Mouse (Mus musculus): ENCODE measurements around the gene Tmem255b. TPM values are rescaled to one million over a fixed set of nuclear protein-coding genes. Genes with fewer than 3 reads are reported as not detected.

Tmem255b gene
- total and polyA plus RNA-seq, 2 experiments from 2014 or later, result 3.6 to 8.9 TPM

- no peak for ATAC-seq (ENCODE audit: insufficient read depth, low read depth)
- WGBS, result 51% methylated on average over 12 of the region's 12 CpGs
- no peak for DNase-seq (ENCODE audit: low spot score)
- TF ChIP-seq CTCF (IDR thresholded peaks at IDR 0.05; ENCODE audit: low read depth), result no peak
- no peak for TF ChIP-seq EP300 (IDR thresholded peaks at IDR 0.05; ENCODE audit: low read depth)
- Histone ChIP-seq H3K9me3 (replicated peaks; ENCODE audit: control insufficient read depth, low read length) (no peaks in the 10 kb centered on the region), H3K9ac (replicated peaks; ENCODE audit: low read depth, low read length) (no peak overlapping the region), H3K27me3 (ENCODE audit: control insufficient read depth, insufficient read depth, low read length) (0 out of 2 replicates have a peak, but pooled peaks cover 9% of the 10 kb centered on the region), H3K36me3 (replicated peaks; ENCODE audit: control insufficient read depth, insufficient read depth, low read length) (no peaks in the 10 kb centered on the region), H3K27ac (ENCODE audit: low read depth) (no peak overlapping the region), H3K4me2 (ENCODE audit: low read depth, low read length) (no peak overlapping the region), H3K4me1 (ENCODE audit: control insufficient read depth, insufficient read depth) (no peaks in the 10 kb centered on the region), H3K4me3 (ENCODE audit: low read depth, low read length) (no peak overlapping the region)
Measured at GRCm38 (mm10) chr8:13413823-13414390, 21.1 kb upstream of the Tmem255b start.

- DNase-seq (ENCODE audit: low spot score) (no peak), ATAC-seq (ENCODE audit: insufficient read depth, low read depth) (no peak)
- Histone ChIP-seq H3K36me3 (replicated peaks; ENCODE audit: control insufficient read depth, insufficient read depth, low read length) (no peaks in the 10 kb centered on the region), H3K27ac (ENCODE audit: low read depth) (no peak overlapping the region), H3K9ac (replicated peaks; ENCODE audit: low read depth, low read length) (no peak overlapping the region), H3K9me3 (replicated peaks; ENCODE audit: control insufficient read depth, low read length) (no peaks in the 10 kb centered on the region), H3K4me1 (ENCODE audit: control insufficient read depth, insufficient read depth) (no peaks in the 10 kb centered on the region), H3K4me2 (ENCODE audit: low read depth, low read length) (no peak overlapping the region), H3K27me3 (ENCODE audit: control insufficient read depth, insufficient read depth, low read length) (0 out of 2 replicates have a peak, but pooled peaks cover 9% of the 10 kb centered on the region), H3K4me3 (ENCODE audit: low read depth, low read length) (no peak overlapping the region)
- TF ChIP-seq EP300 (IDR thresholded peaks at IDR 0.05; ENCODE audit: low read depth), result no peak
- no peak for TF ChIP-seq CTCF (IDR thresholded peaks at IDR 0.05; ENCODE audit: low read depth)
- 62% methylated on average over 10 of the region's 10 CpGs for WGBS
Measured at GRCm38 (mm10) chr8:13415879-13416278, 19.1 kb upstream of the Tmem255b start.

GRCm38 (mm10) chr8:13419111-13419639, 15.8 kb upstream of the Tmem255b start:
- ATAC-seq (ENCODE audit: insufficient read depth, low read depth) (no peak), DNase-seq (ENCODE audit: low spot score) (no peak)
- Histone ChIP-seq H3K36me3 (replicated peaks; ENCODE audit: control insufficient read depth, insufficient read depth, low read length) (no peaks in the 10 kb centered on the region), H3K27ac (ENCODE audit: low read depth) (no peak overlapping the region), H3K4me1 (ENCODE audit: control insufficient read depth, insufficient read depth) (no peaks in the 10 kb centered on the region), H3K9ac (replicated peaks; ENCODE audit: low read depth, low read length) (no peak overlapping the region), H3K27me3 (ENCODE audit: control insufficient read depth, insufficient read depth, low read length) (no peaks in the 10 kb centered on the region), H3K4me3 (ENCODE audit: low read depth, low read length) (no peak overlapping the region), H3K4me2 (ENCODE audit: low read depth, low read length) (no peak overlapping the region), H3K9me3 (replicated peaks; ENCODE audit: control insufficient read depth, low read length) (no peaks in the 10 kb centered on the region)
- 59% methylated on average over 2 of the region's 2 CpGs for WGBS
- TF ChIP-seq CTCF (IDR thresholded peaks at IDR 0.05; ENCODE audit: low read depth) (no peak), EP300 (IDR thresholded peaks at IDR 0.05; ENCODE audit: low read depth) (no peak)

- Histone ChIP-seq H3K9ac (replicated peaks; ENCODE audit: low read depth, low read length) (no peak overlapping the region), H3K9me3 (replicated peaks; ENCODE audit: control insufficient read depth, low read length) (no peaks in the 10 kb centered on the region), H3K27ac (ENCODE audit: low read depth) (no peak overlapping the region), H3K4me3 (ENCODE audit: low read depth, low read length) (no peak overlapping the region), H3K4me1 (ENCODE audit: control insufficient read depth, insufficient read depth) (no peaks in the 10 kb centered on the region), H3K4me2 (ENCODE audit: low read depth, low read length) (no peak overlapping the region), H3K36me3 (replicated peaks; ENCODE audit: control insufficient read depth, insufficient read depth, low read length) (no peaks in the 10 kb centered on the region), H3K27me3 (ENCODE audit: control insufficient read depth, insufficient read depth, low read length) (no peaks in the 10 kb centered on the region)
- DNase-seq (ENCODE audit: low spot score) (no peak), ATAC-seq (ENCODE audit: insufficient read depth, low read depth) (no peak)
- TF ChIP-seq EP300 (IDR thresholded peaks at IDR 0.05; ENCODE audit: low read depth) (no peak), CTCF (IDR thresholded peaks at IDR 0.05; ENCODE audit: low read depth) (no peak)
- 86% methylated on average over 6 of the region's 6 CpGs for WGBS
Measured at GRCm38 (mm10) chr8:13420970-13421369, 14.0 kb upstream of the Tmem255b start.

GRCm38 (mm10) chr8:13427351-13427750, 7.6 kb upstream of the Tmem255b start:
- Histone ChIP-seq H3K4me1 (ENCODE audit: control insufficient read depth, insufficient read depth) (no peaks in the 10 kb centered on the region), H3K9me3 (replicated peaks; ENCODE audit: control insufficient read depth, low read length) (no peaks in the 10 kb centered on the region), H3K27ac (ENCODE audit: low read depth) (peak overlapping the region; percentile 54; the same call in 1 of the 2 replicates), H3K9ac (replicated peaks; ENCODE audit: low read depth, low read length) (no peak overlapping the region), H3K27me3 (ENCODE audit: control insufficient read depth, insufficient read depth, low read length) (no peaks in the 10 kb centered on the region), H3K36me3 (replicated peaks; ENCODE audit: control insufficient read depth, insufficient read depth, low read length) (no peaks in the 10 kb centered on the region), H3K4me3 (ENCODE audit: low read depth, low read length) (no peak overlapping the region), H3K4me2 (ENCODE audit: low read depth, low read length) (no peak overlapping the region)
- DNase-seq (ENCODE audit: low spot score), result no peak
- TF ChIP-seq CTCF (IDR thresholded peaks at IDR 0.05; ENCODE audit: low read depth), result no peak
- TF ChIP-seq EP300 (IDR thresholded peaks at IDR 0.05; ENCODE audit: low read depth), result no peak
- WGBS, result 49% methylated on average over 6 of the region's 6 CpGs
- ATAC-seq (ENCODE audit: insufficient read depth, low read depth), result no peak

GRCm38 (mm10) chr8:13428156-13428555, 6.8 kb upstream of the Tmem255b start:
- DNase-seq (ENCODE audit: low spot score), result no peak
- Histone ChIP-seq H3K9ac (replicated peaks; ENCODE audit: low read depth, low read length) (no peak overlapping the region), H3K27me3 (ENCODE audit: control insufficient read depth, insufficient read depth, low read length) (no peaks in the 10 kb centered on the region), H3K4me2 (ENCODE audit: low read depth, low read length) (no peak overlapping the region), H3K36me3 (replicated peaks; ENCODE audit: control insufficient read depth, insufficient read depth, low read length) (no peaks in the 10 kb centered on the region), H3K4me3 (ENCODE audit: low read depth, low read length) (no peak overlapping the region), H3K9me3 (replicated peaks; ENCODE audit: control insufficient read depth, low read length) (no peaks in the 10 kb centered on the region), H3K27ac (ENCODE audit: low read depth) (peak overlapping the region; percentile 54; the same call in 1 of the 2 replicates), H3K4me1 (ENCODE audit: control insufficient read depth, insufficient read depth) (no peaks in the 10 kb centered on the region)
- no peak for ATAC-seq (ENCODE audit: insufficient read depth, low read depth)
- no peak for TF ChIP-seq CTCF (IDR thresholded peaks at IDR 0.05; ENCODE audit: low read depth)
- no peak for TF ChIP-seq EP300 (IDR thresholded peaks at IDR 0.05; ENCODE audit: low read depth)
- WGBS, result 64% methylated on average over 9 of the region's 9 CpGs
